Mouse (Mus musculus): Measurements from ENCODE around the gene Gm49322. TPM values are rescaled to one million over a fixed set of nuclear protein-coding genes. Genes with fewer than 3 reads are reported as not detected.

The Gm49322 gene
- total RNA-seq, 2 experiments from 2014 or later, result 0.25 to 0.26 TPM

Small RNA genes lying within 50 kb of the gene (microRNA-seq; reads per million reads assigned to microRNA genes)
- gene Mir6912, result 0.74 to 1.1 reads per million in 2 experiments

Other genes starting within 250 kb of the Gm49322 start
- gene Plk5, start 249.6 kb upstream of the Gm49322 start, total RNA-seq (2021), result under 1 TPM; 0.15 to 0.20 TPM
- 1 to 10 TPM; 3.4 to 4.5 TPM for gene Mex3d, start 218.4 kb upstream of the Gm49322 start, total RNA-seq (2021)
- 10 to 100 TPM; 95.1 to 99.9 TPM for gene Mbd3, start 206.5 kb upstream of the Gm49322 start, total RNA-seq (2021)
- 100 to 1,000 TPM; 825 to 866 TPM for gene Uqcr11, start 199.2 kb upstream of the Gm49322 start, total RNA-seq (2021)
- gene Tcf3, start 172.4 kb upstream of the Gm49322 start, total RNA-seq (2021), result 10 to 100 TPM; 11.0 to 12.0 TPM
- not detected for gene Onecut3, start 111.2 kb upstream of the Gm49322 start, total RNA-seq (2021)
- not detected for gene Atp8b3, start 66.9 kb upstream of the Gm49322 start, total RNA-seq (2021)
- gene Rexo1, start 44.5 kb upstream of the Gm49322 start, total RNA-seq (2021), result 1 to 10 TPM; 8.8 to 9.7 TPM
- 1 to 10 TPM; 1.5 TPM for gene Klf16, start 28.7 kb upstream of the Gm49322 start, total RNA-seq (2021)
- 10 to 100 TPM; 52.5 to 62.7 TPM for gene Abhd17a, start 15.7 kb upstream of the Gm49322 start, total RNA-seq (2021)
- 10 to 100 TPM; 14.5 to 14.8 TPM for gene Scamp4, start 3.1 kb upstream of the Gm49322 start, total RNA-seq (2021)
- under 1 TPM; 0.52 to 0.99 TPM for gene Adat3, start 3.1 kb upstream of the Gm49322 start, total RNA-seq (2021)
- 10 to 100 TPM; 84.0 to 90.0 TPM for gene Csnk1g2, start 16.8 kb downstream of the Gm49322 start, total RNA-seq (2021)
- 10 to 100 TPM; 32.1 to 33.5 TPM for gene Btbd2, start 51.0 kb downstream of the Gm49322 start, total RNA-seq (2021)
- 100 to 1,000 TPM; 216 to 227 TPM for gene Mknk2, start 72.1 kb downstream of the Gm49322 start, total RNA-seq (2021)
- gene Mob3a, start 96.0 kb downstream of the Gm49322 start, total RNA-seq (2021), result 1 to 10 TPM; 3.4 to 3.6 TPM
- 1 to 10 TPM; 1.2 to 2.7 TPM for gene Izumo4, start 96.2 kb downstream of the Gm49322 start, total RNA-seq (2021)
- 10 to 100 TPM; 23.8 to 25.6 TPM for gene Ap3d1, start 136.2 kb downstream of the Gm49322 start, total RNA-seq (2021)
- 10 to 100 TPM; 19.2 to 24.8 TPM for gene Dot1l, start 149.2 kb downstream of the Gm49322 start, total RNA-seq (2021)
- 10 to 100 TPM; 23.1 to 29.4 TPM for gene Sf3a2, start 192.2 kb downstream of the Gm49322 start, total RNA-seq (2021)
- gene Plekhj1, start 192.6 kb downstream of the Gm49322 start, total RNA-seq (2021), result 10 to 100 TPM; 21.6 to 22.5 TPM
- gene Amh, start 199.2 kb downstream of the Gm49322 start, total RNA-seq (2021), result under 1 TPM; 0.25 to 0.41 TPM
- gene Jsrp1, start 207.5 kb downstream of the Gm49322 start, total RNA-seq (2021), result 100 to 1,000 TPM; 387 to 405 TPM
- gene Oaz1, start 220.6 kb downstream of the Gm49322 start, total RNA-seq (2021), result 100 to 1,000 TPM; 611 to 682 TPM
- 10 to 100 TPM in 1 of 2 experiments, 1 to 10 TPM in 1; 8.4 to 10.3 TPM for gene Lingo3, start 238.0 kb downstream of the Gm49322 start, total RNA-seq (2021)
- 10 to 100 TPM; 13.7 to 18.8 TPM for gene Lsm7, start 249.2 kb downstream of the Gm49322 start, total RNA-seq (2021)
- gene Sppl2b, start 249.3 kb downstream of the Gm49322 start, total RNA-seq (2021), result 10 to 100 TPM; 13.6 to 17.6 TPM

Measured in gastrocnemius, postnatal 36 days (tissue).